Mouse (Mus musculus) spleen, adult 2 months (tissue): Measurements from ENCODE around the gene Apoc1.

ENCODE experiments used
- CTCF ChIP-seq: fragments of 200-500 bp; IDR thresholded peaks from 2 replicates; pipeline ENCODE4 v1.5.1; 2011; ENCODE audit warnings: mild to moderate bottlenecking, inconsistent platforms; ENCODE audit not compliant: insufficient read depth, insufficient read length, insufficient replicate concordance; ENCODE audit errors: extremely low read depth
- POLR2A ChIP-seq: fragments of 200-500 bp; IDR thresholded peaks from 2 replicates; pipeline ENCODE4 v1.6.1; 2011; ENCODE audit warnings: low read depth, low read length, inconsistent platforms

- TF ChIP-seq CTCF = no peak
- no peak for TF ChIP-seq POLR2A
Measured at GRCm38 (mm10) chr7:19695213-19695594, 2.7 kb upstream of the Apoc1 start.
